Mouse (Mus musculus) right cerebral cortex, postnatal 14 days (tissue): ENCODE measurements around the gene Grip1.
A peak's percentile ranks its signal among the peaks of the same experiment; 100 is the strongest.
"Not testable (repeated sequence)": the region's sequence is repeated elsewhere in the genome, so short reads cannot be mapped to it uniquely, and the experiment has no call there.

Experiments
- DNase-seq: peaks from one replicate; pipeline ENCODE4 v3.0.0; 2022

Gene Grip1

DNA sequence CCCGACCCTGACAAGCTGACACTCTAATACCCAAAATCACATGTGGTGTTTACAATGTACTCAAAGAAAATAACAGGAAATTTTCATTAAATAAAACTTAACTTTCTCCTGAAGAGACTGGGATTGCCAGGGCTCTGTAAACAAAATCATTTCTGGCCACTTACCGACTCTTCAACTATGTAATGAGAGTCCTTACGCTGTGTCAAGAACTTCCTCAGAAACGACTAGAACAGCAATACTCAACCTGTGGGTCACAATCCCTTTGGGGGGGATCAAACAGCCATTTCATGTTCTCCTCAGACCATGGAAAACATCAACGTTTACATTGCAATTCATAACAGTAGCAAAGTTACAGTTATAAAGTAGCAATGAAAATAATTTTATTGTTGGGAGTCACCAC lies 643.9 kb downstream of the Grip1 start:
- no peak for DNase-seq

DNA sequence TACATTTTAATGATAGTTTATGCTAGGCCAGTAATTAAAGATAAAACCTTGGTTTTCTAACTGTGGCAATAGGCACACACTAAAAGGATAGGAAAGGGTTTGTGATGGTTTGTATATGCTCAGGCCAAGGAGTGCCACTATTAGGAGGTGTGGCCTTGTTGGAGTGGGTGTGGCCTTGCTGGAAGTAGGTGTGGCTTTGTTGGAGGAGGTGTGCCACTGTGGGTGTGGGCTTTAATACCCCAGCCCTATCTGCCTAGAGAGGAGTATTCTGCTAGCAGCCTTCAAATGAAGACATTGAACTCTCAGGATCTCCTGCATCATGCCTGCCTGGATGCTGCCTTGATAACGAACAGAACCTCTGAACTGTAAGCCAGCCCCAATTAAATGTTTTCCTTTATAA lies 647.2 kb downstream of the Grip1 start:
- no peak for DNase-seq

DNA sequence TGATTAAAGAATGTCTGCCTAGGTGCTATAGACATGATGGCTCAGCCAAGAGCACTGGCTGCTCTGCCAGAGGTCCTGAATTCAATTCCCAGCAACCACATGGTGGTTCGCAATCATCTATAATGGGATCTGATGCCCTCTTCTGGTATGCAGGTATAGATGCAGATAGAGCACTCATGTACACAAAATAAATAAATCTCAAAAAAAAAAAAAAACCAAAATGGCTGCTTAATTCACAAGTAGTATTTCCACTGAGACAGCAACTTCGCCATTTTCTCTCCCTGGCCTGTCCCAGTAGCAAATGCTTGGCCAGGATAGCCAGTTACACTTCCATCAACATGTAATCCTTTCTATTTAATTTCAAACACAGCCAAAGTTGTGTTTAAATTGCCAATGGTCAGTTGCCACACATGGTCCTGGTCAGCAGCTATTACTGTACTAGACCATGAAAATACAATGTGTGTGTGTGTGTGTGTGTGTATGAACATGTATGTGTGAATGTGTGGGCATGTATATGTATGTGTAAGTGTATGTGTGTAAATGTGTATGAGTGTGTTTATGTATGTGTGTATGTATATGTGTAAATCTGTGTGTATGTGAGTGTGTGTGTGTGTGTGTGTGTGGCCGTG lies 658.2 kb downstream of the Grip1 start:
- no peak for DNase-seq

DNA sequence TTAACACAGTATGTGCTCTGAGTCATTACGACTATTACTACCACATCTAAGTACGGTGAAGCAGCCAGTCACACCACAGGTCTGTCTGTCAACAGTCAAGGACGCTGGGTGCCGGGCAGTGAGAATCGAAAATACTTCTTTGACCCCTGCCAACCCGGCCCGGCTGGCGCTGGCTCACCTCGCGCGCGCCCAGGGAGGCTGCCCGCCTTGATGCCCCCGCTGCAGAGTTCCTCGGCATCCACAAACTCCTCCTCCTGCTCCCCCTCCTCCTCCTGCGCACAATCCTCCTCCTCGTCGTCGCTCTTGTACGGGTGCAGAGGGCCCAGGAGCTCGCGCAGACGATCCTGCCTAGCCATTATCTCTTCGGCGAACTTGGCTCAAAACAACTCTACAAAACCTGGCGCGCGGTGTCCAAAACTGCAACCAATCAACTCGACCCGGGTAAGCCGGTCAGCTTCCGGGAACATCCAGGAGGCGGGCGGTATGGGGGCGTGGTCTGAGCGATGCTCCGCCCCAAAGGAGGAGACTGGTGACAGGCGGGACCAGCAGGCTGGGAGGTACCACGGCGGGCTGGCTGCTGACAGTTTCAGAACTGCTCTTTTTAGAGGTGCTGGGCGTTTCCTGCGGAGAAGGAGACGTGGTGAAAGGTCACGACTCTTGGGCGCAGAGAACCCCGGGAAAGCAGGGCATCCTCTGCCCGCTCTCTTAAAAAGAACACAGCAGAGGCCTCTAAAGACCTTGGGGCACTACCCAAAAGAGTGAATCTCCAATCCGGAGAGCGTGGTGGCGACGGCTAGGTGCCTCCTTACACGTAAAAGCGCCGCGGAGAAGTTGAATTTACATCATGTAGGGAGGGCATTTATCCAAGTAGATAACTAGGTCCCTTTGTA lies 659.1 kb downstream of the Grip1 start, which contains the start of gene Helb:
Gene Helb (minus strand): TSS at position 481 of the 890 bp plus-strand sequence.
- peak; percentile 94 for DNase-seq

DNA sequence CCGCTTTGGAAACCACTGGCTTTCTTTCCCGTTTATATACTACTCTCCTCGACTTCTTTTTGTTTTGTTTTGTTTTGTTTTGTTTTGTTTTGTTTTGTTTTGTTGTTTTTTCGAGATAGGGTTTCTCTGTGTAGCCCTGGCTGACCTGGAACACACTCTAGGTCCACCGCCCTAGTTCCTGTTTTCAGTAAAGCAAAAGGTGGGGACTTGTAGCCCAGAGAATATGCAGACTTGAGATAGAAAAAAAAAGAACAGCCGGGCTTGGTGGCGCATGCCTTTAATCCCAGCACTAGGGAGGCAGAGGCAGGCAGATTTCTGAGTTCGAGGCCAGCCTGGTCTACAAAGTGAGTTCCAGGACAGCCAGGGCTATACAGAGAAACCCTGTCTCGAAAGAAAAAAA lies 659.9 kb downstream of the Grip1 start:
- not testable (repeated sequence) for DNase-seq

DNA sequence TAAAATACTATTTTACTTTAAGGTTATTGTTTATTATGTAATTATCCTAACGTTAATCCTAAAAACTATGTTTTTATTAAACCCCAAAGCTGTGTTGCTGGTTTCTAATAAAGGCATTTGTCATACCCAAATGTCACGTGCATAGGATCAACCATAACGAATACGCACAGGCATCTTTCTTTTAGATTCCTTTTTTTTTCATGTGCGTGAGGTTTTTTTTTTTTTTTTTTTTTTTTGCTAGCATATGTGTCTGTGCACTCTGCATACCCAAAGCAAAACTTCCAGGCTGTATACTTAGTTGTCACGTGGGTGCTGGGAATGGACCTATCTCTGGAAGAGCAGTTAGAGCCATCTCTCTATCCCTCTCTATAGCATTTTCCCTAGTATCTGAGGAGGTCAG lies 660.4 kb downstream of the Grip1 start:
- no peak for DNase-seq

DNA sequence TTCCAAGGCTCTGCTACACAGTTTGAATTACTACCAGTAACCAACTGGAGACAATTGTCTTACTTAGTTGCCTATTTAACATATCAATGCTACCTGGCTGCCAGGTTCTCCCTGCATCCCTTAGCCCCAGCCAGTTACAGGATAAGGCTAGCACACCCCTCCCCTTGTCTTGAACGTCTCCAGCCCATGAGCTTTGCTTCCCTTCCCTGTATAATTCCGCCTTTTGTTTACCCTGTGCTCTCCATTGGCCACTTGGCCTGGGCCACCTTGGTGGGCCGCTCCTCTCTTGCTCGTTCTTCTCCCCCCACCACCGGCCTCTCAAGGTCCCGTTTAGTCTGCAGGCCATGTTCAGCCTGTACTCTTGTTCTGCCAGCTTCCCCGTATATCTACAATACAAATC lies 660.9 kb downstream of the Grip1 start:
- DNase-seq = no peak

DNA sequence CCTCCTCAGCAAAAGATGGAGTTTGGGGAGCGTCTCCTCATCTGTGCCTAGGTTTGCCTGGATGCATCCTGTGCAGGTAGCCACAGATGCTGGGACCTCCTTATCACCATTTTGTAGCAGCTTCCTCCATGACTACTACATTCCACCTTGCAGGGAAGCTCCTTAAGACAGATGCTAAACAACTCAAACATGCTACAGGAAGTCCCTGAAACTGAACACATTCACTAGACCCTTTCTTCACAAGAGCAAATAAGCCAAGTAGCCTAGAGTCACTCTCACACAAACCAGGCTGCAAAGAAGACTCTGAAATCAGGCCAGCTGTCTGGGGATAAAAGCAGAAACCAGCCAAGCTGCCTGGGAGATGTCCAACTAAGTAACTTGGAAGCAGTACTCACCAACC lies 661.6 kb downstream of the Grip1 start:
- DNase-seq = no peak

DNA sequence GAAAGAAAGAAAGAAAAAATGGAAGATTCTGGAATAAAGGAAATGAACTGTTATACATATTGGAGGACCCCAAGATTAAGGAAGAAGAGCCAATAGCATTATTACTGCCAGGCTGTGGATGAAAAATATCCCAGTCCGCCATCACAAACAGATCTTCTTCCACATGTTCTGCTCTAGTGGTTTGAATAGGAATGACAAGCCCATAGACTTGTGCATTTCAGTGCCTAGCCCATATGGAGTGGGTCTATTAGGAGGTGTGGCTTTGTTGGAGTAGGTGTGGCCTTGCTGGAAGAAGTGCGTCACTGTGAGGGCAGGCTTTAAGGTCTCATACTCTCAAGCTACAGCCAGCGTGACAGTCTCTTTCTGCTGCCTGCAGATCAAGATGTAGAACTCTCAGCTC lies 670.1 kb downstream of the Grip1 start:
- DNase-seq = no peak

DNA sequence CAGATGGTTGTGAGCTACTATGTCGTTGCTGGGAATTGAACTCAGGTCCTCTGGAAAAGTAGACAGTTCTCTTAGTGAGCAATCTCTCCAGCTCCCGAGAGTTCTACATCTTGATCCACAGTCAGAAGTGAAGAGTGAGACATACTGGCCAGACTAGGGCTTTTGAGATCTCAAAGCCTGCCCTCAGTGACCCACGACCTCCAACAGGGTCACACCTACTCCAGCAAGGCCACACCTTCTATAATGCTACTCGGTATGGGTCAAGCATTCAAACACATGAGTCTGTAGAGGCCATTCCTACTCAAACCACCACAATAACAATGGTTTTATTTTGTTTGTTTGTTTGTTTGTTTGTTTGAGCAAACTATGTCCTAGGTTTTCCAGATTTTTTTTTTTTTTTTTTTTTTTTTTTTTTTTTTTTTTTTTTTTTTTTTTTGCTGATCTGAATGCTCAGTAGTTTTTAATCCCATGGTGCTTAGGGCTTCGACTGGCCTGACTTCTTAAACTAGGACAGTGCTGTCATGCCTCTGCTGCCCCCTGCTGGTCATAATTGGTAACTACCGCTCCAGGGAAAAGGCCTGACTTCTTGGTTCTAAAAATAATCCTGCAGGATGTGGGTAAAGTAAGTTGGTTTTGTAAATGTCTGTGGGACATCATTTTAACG lies 671.3 kb downstream of the Grip1 start:
- DNase-seq = peak; percentile 82

DNA sequence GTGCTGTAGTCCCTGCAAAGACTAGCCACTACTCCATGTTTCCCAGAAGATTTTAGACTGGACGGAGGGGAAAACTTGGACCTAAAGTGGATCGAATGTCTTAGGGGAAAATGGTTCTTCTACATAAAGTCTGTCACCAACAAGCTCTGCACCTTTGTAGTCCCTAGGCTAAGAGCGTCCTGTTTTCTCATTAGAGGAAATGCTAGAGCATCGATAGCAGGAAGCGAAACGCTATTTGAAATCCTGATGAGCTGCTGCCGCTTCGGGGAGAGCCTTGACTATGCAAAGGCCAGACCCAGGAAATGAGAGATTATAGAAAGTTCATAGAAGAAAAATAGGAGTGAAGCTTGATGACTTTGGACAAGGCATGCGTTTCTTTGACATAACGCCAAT lies 671.8 kb downstream of the Grip1 start:
- DNase-seq = no peak

DNA sequence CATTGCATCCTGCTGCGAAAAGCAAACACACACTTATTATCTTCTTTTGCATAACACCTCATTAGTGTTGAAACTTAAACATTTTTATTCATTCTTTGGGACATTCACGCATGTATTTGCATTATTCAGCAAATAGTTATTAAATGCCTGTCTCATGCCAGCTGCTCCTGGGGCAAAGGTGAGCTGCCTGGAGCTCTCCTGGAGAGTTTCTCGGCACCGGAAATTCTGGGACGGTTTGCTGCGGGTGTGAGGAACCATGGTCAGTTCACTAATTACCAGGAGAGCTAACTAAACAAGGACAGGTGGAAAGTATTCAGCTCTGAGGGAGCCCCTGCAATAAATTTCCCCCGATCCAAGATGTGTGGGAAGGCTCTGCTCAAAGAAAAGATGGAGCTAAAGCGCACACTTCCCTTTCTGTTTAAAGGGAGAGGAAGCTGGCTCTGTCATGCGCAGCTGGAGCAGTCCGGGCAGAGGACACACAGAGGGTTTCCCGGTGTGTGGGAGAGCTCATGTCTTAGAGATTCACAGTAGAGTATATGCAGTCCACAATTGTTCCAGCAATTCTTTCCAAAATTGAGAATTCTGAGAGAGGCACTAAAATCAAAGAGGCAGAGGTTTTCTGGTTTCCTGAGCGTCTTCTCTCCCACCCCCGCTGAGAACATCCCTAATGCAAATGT lies 675.1 kb downstream of the Grip1 start:
- DNase-seq = no peak

DNA sequence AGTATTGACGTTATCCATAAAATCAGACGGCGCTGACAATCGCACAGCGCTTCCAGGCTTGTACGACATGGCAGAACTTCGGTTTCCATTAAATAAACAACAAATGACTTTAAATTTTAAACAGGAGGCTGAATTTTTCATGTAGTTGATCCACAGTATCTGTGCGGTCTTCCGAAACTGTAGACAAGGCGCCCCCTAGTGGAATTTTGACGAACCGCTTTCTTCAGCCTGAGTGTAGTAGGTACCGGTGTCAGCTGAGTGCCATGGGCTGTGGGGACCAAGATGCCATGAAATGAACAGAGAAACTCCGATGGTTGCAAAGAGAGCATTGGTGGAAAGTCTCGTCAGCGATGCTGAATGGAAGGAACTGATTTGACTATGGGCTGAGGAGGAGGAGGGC lies 677.0 kb downstream of the Grip1 start:
- DNase-seq = peak; percentile 64

DNA sequence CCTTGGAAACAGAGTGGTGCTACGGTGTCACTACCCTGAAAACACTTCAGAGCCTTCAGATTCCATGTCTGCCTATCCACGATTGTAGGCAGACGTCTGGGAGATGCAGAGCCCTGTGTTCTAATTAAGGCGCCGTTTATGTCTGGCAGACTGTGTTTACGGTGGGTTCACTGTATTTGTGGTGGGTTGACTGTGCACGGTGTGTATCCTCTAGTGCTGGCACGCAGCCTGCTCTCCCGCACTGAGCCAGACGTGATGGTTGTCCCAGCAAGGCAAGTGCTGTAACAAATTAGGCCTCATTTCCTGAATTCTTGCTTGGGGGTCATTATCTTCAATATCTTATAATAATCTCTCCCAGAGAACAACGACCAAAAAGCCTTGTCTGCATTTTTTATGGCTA lies 680.1 kb downstream of the Grip1 start:
- no peak for DNase-seq

DNA sequence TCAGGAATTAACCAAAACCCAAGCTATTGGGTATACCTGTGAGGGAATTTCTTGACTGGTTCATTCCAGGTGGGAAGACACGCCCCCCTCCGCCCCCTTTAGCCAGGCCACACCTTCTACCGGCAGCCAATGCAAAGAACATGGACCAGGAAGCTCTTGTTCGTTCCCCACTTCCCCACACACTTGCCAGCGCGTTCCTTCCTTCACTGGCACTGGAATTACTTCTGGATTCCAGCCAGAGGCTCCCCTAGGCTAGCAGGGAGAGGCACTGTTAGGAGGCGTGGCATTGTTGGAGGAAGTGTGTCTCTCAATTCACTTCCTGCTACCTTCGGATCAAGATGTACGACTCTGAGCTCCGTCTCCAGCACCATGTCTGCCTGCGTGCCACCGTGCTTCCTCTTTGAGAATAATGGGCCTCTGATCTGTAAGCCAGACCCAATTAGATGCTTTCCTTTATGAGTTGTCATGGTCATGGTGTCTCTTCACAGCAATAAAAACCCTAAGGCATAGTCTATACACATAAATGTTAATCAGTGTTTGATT lies 682.5 kb downstream of the Grip1 start:
- no peak for DNase-seq
